Mouse (Mus musculus) C2C12 (cell line): ENCODE results near the gene Dct.

Source experiments
- CEBPB ChIP-seq: IDR thresholded peaks from one replicate; pipeline ENCODE4 v1.6.1; 2011; ENCODE audit warnings: low read depth, mild to moderate bottlenecking, control low read depth, moderate library complexity
- CTCF ChIP-seq: IDR thresholded peaks from one replicate; pipeline ENCODE4 v1.5.1; 2011; ENCODE audit not compliant: control insufficient read depth, insufficient read depth, insufficient read length
- FOSL1 ChIP-seq: IDR thresholded peaks from one replicate; pipeline ENCODE4 v1.8.0; 2011; ENCODE audit warnings: mild to moderate bottlenecking, low read length; ENCODE audit not compliant: poor library complexity, insufficient read depth, severe bottlenecking
- MAX ChIP-seq: IDR thresholded peaks from one replicate; pipeline ENCODE4 v1.6.1; 2011; ENCODE audit warnings: mild to moderate bottlenecking, control low read depth
- MYOD1 ChIP-seq: IDR thresholded peaks from one replicate; pipeline ENCODE4 v1.6.1; 2011; ENCODE audit warnings: low read depth; ENCODE audit not compliant: control insufficient read depth, insufficient read length
- MYOG ChIP-seq: IDR thresholded peaks from one replicate; pipeline ENCODE4 v1.6.1; 2011; ENCODE audit not compliant: control insufficient read depth, insufficient read length; ENCODE audit errors: extremely low read depth
- USF1 ChIP-seq: IDR thresholded peaks from one replicate; pipeline ENCODE4 v1.6.1; 2011; ENCODE audit warnings: low read depth, mild to moderate bottlenecking, control low read depth, moderate library complexity

GRCm38 (mm10) chr14:118101227-118101990 is 49.4 kb upstream of the Dct start:
- no peak for TF ChIP-seq CTCF
- TF ChIP-seq CEBPB: no peak
- no peak for TF ChIP-seq USF1
- no peak for TF ChIP-seq MYOD1
- no peak for TF ChIP-seq MYOG
- TF ChIP-seq MAX: no peak
- no peak for TF ChIP-seq FOSL1
